Mouse (Mus musculus): Measurements from ENCODE around the gene Fgfr2.
A peak's percentile ranks its signal among the peaks of the same experiment; 100 is the strongest.
"Not testable (repeated sequence)": the region's sequence is repeated elsewhere in the genome, so short reads cannot be mapped to it uniquely, and the experiment has no call there.

Fgfr2 gene

GRCm38 (mm10) chr7:132665664-132666382 is 457.3 kb downstream of the Fgfr2 start:
- DNase-seq (ENCODE audit: low read depth, low spot score) = no peak

GRCm38 (mm10) chr7:132664815-132665214 is 458.3 kb downstream of the Fgfr2 start:
- no peak for DNase-seq (ENCODE audit: low read depth, low spot score)

GRCm38 (mm10) chr7:132662831-132663230 is 460.3 kb downstream of the Fgfr2 start:
- not testable (repeated sequence) for DNase-seq (ENCODE audit: low read depth, low spot score)

GRCm38 (mm10) chr7:132659633-132660032 is 463.5 kb downstream of the Fgfr2 start:
- DNase-seq (ENCODE audit: low read depth, low spot score) = no peak

- no peak for DNase-seq (ENCODE audit: low read depth, low spot score)
Observed at GRCm38 (mm10) chr7:132658688-132659087, 464.5 kb downstream of the Fgfr2 start.

GRCm38 (mm10) chr7:132658058-132658450 is 465.1 kb downstream of the Fgfr2 start:
- DNase-seq (ENCODE audit: low read depth, low spot score) = no peak

GRCm38 (mm10) chr7:132657371-132658057 is 465.6 kb downstream of the Fgfr2 start:
- DNase-seq (ENCODE audit: low read depth, low spot score) = no peak

GRCm38 (mm10) chr7:132656548-132656947 is 466.6 kb downstream of the Fgfr2 start:
- DNase-seq (ENCODE audit: low read depth, low spot score) = peak; percentile 94

GRCm38 (mm10) chr7:132656075-132656474 is 467.1 kb downstream of the Fgfr2 start:
- DNase-seq (ENCODE audit: low read depth, low spot score) = peak; percentile 92

GRCm38 (mm10) chr7:132654412-132654811 is 468.7 kb downstream of the Fgfr2 start:
- no peak for DNase-seq (ENCODE audit: low read depth, low spot score)

- no peak for DNase-seq (ENCODE audit: low read depth, low spot score)
Observed at GRCm38 (mm10) chr7:132646514-132646913, 476.6 kb downstream of the Fgfr2 start.

- no peak for DNase-seq (ENCODE audit: low read depth, low spot score)
Observed at GRCm38 (mm10) chr7:132644605-132645279, 478.4 kb downstream of the Fgfr2 start.

- DNase-seq (ENCODE audit: low read depth, low spot score) = peak; percentile 20
Observed at GRCm38 (mm10) chr7:132641606-132642005, 481.5 kb downstream of the Fgfr2 start.

- DNase-seq (ENCODE audit: low read depth, low spot score) = no peak
Observed at GRCm38 (mm10) chr7:132640946-132641345, 482.2 kb downstream of the Fgfr2 start.

- DNase-seq (ENCODE audit: low read depth, low spot score) = peak; percentile 66
Observed at GRCm38 (mm10) chr7:132638446-132639087, 484.6 kb downstream of the Fgfr2 start.

- DNase-seq (ENCODE audit: low read depth, low spot score) = no peak
Observed at GRCm38 (mm10) chr7:132637292-132637691, 485.9 kb downstream of the Fgfr2 start.

- no peak for DNase-seq (ENCODE audit: low read depth, low spot score)
Observed at GRCm38 (mm10) chr7:132631313-132631712, 491.8 kb downstream of the Fgfr2 start.

GRCm38 (mm10) chr7:132627448-132627847 is 495.7 kb downstream of the Fgfr2 start:
- DNase-seq (ENCODE audit: low read depth, low spot score) = no peak

- no peak for DNase-seq (ENCODE audit: low read depth, low spot score)
Observed at GRCm38 (mm10) chr7:132626174-132626573, 497.0 kb downstream of the Fgfr2 start.

GRCm38 (mm10) chr7:132624161-132624560 is 499.0 kb downstream of the Fgfr2 start:
- DNase-seq (ENCODE audit: low read depth, low spot score) = no peak

GRCm38 (mm10) chr7:132619975-132620918 is 502.9 kb downstream of the Fgfr2 start:
- no peak for DNase-seq (ENCODE audit: low read depth, low spot score)
